Mouse (Mus musculus) ES-E14 (cell line): ENCODE data around the gene Mrpl41.

Experiments
- CHD2 ChIP-seq: IDR thresholded peaks from 2 replicates; pipeline ENCODE4 v1.6.1; 2014; ENCODE audit warnings: mild to moderate bottlenecking, low read depth, low read length, inconsistent platforms
- HCFC1 ChIP-seq: IDR thresholded peaks from 2 replicates; pipeline ENCODE4 v1.6.1; 2012; ENCODE audit warnings: low read length, inconsistent platforms, borderline replicate concordance; ENCODE audit not compliant: insufficient read depth

- no peak for TF ChIP-seq CHD2
- TF ChIP-seq HCFC1 = no peak
Measured at GRCm38 (mm10) chr2:24927810-24928479, 47.0 kb downstream of the Mrpl41 start.
